Mouse (Mus musculus) lung, postnatal 4 days (tissue): ENCODE data around the gene Herpud2.

Source experiments
- DNase-seq, 2 experiments: peaks; one replicate each; pipeline ENCODE4 v3.0.0; 2021

The Herpud2 gene

DNA sequence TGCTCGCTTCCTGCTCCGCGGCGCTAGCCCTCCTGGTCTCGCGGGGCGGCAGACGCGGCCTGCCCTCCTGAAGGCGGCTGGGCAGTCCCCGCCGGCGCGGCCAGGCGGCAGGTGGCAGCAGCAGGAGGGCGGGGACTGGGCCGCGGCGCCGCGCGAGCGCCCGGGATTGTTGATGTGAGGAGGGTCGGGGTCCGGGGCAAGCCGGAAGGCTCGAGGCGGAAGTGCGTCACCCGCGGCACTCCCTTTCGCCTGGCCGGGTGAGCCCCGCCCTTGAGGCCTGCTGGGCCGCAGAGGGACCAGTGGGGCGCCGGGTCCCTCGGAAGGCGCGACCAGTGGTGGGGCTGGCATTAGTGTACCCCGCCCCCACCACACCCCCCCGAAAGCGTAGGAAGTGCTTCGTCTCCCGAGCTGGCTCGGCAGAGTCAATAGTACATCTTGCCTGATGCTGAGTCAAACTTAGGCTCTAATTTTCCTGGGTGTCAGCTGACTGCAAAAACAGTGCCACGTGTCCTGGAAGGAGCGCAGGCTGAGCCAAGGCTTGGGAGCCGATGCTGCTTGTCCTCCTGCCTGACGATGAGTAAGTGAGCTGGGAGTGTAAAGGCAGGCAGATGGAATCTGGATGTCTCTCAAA, at the start of gene Herpud2:
Gene Herpud2 (minus strand): TSS at position 210 of the 631 bp plus-strand sequence.
- peak; percentile 96 to 99 for DNase-seq

DNA sequence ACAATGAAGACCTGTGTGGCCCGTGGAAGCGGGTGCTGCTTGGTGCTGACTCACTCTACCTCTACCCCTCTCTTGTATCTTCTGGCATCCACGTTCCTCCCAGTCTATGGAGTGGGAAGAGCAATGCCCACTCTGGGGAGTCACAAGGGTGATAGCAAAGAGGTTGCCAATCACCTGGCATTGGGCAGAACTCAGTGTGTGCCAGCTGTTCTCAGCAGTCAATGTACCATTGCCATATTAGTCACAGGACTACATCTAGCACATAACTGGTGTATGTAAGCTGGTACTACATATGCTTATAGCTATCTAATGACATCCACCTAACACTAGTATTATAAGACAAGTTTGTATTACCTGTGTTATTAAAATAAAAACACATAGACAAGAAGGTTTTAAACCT, 49.4 kb upstream of the Herpud2 start:
- no peak for DNase-seq

DNA sequence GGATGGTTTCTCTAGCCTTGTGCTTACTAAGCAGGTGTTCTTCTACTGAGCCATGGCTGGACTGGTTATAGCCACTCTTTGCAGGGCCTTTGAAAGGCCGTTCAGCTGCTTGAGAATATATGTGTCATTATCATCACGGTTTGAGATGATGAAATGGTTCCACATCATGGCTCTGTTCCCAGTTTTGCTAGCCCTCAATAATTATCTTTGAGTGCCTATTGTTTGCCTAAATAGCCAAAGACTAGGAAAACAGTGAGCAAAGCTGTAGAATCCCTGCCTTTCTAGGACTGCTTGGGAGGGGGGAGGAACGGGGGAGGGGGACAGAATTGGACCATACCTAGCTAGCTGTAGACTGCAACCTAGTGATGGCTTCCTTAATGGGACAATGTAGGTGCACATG, 48.5 kb upstream of the Herpud2 start:
- no peak for DNase-seq

DNA sequence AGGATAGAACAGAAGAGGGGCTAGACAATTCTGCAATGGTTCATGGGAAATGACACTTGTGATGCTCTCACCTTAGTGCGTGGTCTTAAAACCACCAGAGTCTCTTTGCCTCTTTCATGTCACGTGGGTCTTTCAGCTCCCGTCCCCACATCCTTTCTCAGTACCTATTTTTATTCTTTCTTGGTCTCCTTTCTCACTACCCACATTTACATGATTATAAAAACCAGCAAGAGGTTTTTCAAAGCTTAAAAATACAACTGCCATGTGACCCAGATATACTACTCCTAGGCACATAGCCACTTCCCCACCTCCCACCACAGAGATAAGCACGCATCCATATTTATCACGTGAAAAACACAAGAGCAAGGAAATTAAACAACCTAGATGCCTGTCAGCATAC, 45.1 kb upstream of the Herpud2 start:
- DNase-seq, result no peak

DNA sequence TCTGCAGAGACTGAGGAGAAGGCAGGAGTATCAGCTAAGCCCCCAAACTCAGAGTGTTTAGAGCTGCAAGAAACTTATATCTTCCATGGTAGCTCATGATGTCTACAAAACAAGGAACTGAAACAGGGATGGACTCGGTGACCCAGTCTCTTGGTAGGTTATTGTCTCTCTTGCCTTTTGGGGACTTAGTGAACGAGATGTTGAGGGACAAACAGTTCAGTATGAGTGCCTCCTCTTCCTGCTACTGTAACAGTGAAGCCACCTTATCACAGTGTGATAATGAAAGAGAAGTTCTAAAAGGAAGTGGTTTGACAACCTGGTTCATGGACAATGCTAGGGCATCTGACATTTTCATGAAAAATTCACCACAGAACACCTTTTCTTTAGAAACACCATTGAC, 40.0 kb upstream of the Herpud2 start:
- no peak for DNase-seq

DNA sequence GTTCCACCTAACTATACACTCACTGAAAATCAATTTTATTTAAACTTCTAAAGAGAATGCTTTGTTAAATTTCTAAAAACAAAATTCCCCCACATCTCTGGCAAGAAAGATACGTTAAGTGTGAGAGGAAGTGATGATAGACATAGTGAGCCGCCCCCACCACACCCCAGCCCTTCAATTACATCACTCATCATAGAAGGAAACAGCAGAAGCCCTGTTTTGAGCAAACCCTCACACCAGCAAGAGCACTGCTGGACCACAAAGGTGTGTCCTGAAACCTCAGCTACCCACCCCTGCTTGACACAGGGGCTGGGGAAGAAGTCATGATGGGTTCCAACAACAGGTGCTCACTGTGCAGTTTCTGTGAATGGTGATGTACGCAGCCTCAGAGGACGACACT, 34.9 kb upstream of the Herpud2 start:
- no peak for DNase-seq

DNA sequence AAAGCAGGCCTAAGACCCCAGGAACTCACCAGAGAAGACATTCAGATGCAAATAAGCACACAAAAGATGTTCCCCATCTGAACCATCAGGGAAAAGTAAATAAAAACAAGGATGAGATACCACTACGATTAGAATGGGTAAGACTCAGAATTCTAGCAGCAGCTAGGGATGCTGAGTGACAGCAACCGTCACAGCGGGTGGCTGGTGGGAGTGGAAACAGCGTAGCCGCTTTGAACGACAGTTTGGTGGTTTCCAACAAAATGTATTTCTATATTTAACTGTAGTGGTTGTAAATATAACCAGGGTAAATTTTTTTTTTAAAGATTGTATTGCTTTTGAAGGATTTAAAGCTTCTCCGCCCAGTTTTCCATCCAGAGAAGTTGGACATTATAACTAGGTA, 34.2 kb upstream of the Herpud2 start:
- no peak for DNase-seq

DNA sequence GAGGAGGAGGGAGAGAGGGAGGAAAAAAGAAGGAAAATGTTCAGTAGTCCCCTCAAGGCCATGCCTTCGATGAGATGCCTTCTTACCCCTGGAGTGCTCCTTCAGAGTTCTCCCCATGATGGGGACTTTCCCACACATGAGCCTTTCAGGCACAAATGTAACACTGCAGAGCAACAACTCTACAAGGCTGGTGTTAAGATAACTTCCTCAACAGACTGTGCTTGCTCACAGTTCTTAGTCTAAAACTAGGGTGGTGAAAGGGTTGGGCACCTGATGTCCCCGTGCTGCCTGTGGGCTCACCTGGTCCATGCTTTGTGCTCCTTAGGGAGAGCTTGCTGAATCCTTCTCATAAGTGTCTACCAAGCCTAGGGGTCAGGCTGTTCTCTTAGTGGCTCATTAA, 33.0 kb upstream of the Herpud2 start:
- DNase-seq, result no peak

DNA sequence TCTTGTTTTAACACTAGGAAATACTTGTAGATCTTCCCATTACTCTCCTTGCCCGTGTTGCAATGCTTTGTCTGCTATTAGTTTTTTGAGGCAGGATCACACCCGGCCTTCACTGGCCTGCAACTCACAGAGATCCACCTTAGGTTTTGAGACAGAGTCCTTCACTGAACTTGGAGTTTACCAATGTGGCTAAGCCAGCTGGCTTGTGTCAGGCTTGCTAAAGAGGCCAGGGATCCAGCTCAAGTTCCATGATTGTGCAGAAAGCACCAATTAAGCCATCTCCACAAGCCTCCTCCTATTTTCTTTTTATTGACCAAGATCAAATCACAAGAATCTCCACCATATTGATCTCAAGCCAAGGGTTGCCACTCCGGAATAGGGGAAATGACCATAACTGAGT, 26.4 kb upstream of the Herpud2 start:
- DNase-seq, result no peak

DNA sequence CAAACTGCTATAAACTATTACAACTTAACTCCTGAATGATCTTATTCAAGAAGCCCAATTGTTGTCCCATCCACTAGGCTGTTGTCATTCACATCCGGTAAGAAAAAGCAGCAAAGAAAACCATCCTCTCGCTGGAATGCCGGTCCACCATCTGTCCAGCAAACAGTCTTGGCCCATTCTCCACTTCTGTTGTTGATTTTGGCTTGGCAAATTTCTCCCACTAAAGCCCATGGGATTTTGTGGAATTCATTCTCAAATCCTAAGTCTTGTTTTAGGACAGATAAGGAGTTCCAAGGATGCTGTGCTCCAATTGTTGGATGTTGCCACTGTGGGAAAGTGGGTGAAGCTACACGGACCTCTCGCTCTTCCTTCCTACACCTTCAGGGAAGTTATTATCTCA, 25.6 kb upstream of the Herpud2 start:
- DNase-seq, result no peak

DNA sequence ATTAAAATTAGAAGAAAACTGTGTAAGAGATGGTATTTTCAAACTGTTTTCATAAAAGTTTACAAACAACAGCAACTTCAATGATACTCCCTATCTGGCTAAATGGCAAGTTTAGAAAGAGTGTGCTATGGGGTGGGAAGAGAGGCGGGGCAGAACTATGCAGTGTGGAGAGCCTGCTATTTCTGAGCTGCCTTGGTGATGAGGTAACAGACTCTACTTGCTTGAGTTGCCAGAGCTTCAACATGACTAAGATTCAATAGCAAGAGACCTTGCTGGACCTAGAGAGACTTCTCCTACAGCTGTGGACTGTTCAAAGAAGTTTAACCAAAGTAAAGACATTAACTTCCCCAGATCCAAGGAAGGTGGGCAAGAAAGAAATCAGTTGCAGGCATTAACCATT, 24.9 kb upstream of the Herpud2 start:
- DNase-seq, result no peak

DNA sequence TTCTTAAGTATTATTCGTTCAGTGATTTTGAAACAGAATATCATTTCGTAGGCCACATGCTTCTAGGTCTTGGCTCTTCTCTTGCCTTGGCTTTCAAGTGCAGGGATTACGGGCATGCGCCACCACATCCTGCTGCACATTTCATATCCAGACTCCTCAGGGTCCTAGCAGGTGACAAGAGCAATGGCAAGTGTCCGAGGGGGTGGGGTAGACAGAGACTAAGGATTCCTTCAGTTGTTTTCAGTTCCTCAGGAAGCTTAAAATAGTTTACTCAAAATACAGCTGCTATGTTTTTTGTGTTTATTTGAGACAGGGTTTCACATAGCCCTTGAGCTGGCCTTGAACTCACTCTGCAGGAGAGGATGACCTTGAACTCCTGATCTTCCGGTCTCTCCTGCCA, 24.4 kb upstream of the Herpud2 start:
- DNase-seq, result no peak

DNA sequence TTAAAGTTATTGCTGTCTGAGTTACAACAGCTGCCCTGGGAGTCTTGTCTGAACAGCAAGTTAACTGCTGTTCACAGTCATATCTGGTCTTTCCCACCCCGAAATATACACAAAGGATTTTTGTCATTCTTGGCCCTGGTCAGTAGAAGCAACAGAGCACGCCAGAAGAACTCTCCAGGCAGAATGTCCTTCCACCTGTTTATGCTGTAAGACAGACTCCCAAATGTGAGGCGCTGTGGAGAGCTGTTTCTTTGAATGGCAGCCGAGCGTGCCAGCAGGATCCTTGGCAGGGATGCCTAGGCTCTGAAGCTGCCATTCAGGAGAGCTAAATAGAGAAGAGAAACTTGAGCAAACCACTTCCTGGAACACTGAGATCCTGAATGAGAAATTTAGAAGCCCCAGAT, 23.4 kb upstream of the Herpud2 start:
- peak; percentile 60 to 80 for DNase-seq

DNA sequence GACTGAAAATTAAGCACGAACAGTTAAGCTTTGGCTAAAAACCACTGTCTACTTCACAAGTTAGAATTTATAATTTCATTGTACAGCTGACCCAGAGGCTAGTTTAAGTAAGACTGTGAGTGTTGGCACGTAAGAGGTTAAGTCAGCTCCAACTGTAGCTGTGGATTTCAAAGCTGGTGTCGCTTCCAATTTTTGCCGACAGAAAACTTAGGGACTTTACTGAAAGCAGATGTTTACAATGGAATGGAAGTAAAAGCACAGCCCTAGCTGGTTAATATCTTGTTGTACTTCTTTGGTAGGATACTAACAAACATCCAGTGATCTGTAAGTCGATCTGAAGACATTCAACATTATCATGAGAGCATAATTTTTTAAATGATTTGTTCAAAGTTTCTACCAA, 23.0 kb upstream of the Herpud2 start:
- DNase-seq, result no peak

DNA sequence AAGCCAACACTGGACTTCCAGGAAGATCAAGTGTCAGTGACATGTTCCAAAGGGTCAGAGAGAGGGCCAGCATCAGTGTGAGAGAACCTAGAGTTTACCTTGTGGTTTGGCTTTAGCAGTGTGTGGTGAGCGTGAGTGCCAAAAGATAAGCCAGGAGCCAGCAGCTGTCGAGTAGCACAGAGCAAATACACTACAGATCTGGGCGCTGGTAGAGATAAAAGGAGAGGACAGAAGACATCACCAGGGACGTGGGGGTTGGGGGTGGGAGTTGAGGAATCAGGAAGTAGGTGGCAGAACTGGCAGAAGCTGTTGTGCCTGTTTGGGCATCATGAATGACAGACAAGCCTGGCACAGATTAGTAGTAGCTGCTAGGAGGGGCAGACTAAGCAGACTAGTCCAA, 21.6 kb upstream of the Herpud2 start:
- DNase-seq, result peak; percentile 65 to 82

DNA sequence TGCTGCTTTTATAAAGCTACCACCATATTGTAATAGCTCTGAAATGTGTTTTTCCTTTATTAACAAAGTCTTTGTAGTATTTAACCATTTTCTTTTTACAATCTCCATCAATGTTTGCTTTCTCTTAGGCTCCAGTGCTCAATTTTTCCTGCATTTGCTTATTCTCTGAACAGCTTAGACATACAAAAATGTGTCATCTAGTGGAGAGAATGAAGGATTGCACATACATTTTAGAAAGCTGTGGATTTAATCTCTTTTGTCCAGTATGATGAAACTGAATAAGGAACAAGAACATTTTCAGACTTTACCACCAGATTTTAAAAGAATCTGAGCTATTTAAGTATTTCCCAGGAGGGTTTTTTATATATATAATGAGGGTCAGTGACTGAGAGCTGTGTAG, 18.0 kb upstream of the Herpud2 start:
- DNase-seq, result no peak

DNA sequence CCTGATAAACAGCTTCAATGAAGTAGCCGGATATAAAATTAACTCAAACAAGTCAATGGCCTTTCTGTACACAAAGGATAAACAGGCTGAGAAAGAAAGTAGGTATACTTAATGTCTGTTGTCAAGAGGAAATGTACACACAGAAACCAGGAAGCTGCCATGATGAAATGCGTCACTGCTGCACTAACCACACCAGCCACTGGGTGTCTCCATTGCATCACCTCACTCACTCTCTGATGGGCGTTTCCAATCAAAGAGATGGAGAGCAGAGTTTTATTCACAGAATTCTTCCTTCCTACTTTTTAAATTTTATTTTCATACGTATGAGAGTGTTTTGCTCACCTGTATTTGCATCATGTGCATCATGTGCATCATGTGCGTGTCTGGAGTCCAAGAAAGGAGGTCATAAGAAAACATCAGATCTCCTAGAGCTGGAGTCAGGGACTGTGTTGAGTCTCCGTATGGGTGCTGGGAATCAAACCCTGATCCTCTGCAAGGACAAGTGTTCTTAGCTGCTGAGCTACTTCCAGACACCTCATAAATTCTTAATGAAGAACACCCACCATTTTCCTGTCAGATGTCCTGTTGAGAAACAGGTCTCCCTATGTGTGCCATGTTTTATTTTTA, 16.0 kb upstream of the Herpud2 start:
- DNase-seq, result peak; percentile 77 to 88

DNA sequence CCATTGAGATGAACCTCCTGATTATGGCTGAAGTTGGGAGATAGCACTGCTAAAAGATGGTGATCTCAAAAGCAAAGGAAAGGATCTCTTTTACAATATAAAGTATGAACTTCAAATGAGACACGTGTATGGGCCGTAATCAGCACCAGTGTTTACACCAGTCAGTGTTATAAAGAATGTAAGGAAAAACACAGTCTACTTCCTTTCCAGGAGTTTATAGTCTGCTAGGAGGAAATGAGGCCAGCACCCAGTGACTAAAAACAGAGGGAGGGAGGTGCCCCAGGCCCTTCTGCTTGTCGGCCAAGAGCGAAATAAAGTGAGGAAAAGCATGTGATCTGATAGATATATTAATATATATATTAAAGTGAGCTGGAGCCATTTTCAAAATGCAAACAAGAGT, 6.6 kb upstream of the Herpud2 start:
- no peak for DNase-seq

DNA sequence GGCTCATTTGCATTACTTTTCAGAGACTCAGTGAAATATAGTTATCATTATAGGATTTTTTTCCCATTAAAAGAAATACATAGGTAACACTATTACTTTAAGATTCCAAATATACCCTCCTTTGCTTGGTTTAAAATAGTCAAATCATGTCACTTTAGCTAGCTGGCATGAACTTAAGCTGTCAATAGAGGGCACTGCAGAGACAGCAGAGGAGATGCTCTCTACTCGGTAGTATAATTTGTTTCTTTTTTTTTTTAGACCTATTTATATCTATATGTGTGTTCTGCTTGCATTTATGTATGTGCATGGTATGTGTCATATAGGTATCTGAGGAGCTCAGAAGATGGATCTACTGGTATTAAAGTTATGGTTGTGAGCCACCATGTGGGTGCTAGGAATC, 4.8 kb upstream of the Herpud2 start:
- no peak for DNase-seq

DNA sequence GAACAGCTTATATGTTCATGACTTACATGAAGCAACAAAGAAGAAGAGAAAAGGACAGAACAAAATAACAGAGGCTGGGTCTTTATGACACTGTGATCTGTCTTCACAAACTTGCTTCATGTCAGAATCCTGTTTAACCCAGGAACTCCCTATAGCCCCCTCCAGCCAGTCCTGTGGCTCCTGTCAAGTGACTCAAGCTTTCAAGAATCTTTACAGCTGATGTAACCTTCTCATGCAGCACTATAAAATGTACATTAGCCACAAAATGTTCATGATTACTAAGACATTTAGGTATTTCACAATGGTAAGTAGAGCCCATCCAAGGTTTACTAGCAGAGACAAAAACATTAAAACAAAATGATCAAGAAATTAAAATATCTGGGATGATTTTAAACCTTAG, 1.4 kb upstream of the Herpud2 start:
- DNase-seq, result no peak

DNA sequence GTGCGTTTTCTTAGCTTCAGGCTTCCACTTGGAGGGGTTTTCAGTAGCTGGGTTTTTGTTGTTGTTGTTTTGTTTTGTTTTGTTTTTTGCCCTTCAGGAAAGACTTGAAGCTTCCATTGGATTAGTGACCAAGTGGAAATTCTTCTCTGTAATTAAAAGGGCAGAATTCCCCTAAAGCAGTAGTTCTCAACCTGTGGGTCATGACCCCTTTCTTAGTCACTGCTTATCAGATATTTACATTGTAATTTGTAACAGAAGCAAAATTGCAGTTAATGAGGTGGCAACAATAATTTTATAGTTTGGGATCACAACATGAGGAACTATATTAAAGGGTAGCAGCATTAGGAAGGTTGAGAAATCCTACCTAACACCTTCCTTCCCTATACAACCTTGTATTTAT, 837 bp upstream of the Herpud2 start:
- no peak for DNase-seq

DNA sequence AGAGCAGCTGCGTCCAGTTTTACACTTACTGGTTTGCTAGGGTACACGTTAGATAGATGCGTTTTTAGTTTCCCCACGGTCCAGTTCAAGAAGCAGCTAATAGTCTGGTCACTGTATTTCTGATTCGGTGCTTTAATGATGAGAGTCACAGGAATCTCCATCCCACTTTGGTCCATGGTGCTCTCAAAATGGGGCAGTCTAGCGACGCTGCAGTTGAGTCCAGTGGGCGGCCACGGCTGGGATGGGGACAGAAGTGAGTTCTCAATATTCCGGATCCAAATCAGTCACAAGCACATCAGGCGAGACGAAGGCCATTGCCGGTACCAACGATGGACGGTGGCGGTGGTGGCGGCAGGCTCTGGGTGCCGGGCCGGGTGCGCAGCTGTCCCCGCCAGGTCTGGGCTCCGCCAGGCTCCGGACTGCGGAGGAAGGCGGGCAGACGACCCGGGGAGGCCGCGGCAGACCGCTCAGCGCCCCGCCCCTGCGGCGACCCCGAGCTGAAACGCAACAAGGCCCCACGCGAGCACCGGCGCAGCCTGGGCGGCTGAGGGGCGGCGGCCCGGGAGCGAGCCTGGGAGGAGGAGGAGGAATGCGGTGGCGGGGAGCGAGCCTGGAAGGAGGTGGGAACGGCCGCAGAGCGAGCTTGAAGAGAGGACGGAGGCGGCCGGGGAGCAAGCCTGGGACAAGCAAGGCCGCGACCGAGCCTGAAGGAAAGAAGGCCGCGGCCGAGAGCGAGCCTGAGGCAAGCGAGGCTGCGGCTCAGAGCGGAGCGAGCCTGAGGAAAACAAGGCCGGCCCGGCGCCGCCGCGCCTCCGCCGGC, 619 bp downstream of the Herpud2 start:
- peak in 1 of 2 experiments; percentile 81 for DNase-seq

DNA sequence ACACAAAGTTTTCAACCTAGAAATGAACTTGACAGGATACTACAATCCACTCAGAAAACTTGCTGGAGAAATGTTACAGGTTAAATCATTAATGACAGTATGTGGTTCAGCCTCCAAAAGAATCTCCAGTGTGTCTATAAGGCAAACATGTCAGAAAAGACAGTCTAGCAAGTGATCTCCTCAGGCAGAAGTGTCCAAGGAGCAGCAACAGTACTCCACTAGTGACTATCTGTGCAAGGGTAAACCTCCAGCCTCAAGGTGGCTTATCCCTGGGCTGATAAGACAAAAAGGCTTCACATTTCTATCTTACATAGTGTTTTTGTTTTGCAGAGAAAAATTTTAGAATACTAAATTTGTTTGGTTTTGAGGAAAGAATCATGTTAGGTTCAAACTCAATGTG, 2.9 kb downstream of the Herpud2 start:
- no peak for DNase-seq

DNA sequence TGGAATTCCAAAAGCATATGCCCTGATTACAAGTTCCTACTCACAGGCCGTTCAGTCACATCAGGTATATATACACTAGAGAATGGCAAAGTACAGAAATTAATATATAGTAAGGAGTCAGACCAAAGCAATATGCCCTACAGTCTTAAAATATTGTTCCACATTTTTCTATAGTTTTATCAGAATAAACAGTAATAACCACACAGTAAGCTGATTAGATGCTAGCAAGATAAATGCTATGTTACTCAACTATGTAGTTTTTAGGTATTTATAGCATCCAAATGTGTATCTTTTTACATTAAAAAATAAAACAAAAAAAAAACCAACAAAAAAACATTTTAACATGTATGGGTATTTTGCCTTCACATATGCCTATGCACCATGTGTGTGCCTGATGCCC, 5.7 kb downstream of the Herpud2 start:
- DNase-seq, result no peak
